Mouse (Mus musculus): ENCODE data around the gene Tenm2.

- TF ChIP-seq POLR2A (IDR thresholded peaks at IDR 0.05; ENCODE audit: control insufficient read depth, low read depth, low read length) (no peak), CTCF (IDR thresholded peaks at IDR 0.05; ENCODE audit: control insufficient read depth, insufficient read depth, insufficient replicate concordance, low read depth, low read length) (no peak)
Measured at GRCm38 (mm10) chr11:36226061-36226460, 1009.7 kb downstream of the Tenm2 start.

Measured in testis, adult 2 months (tissue).